Mouse (Mus musculus) colon, adult 2 months (tissue): ENCODE measurements around the gene Hcar2. TPM values are rescaled to one million over a fixed set of nuclear protein-coding genes. Genes with fewer than 3 reads are reported as not detected.

ENCODE experiments used
- polyA plus RNA-seq: library from polyadenylated mRNA; depleted of rRNA; stranded (reverse); fragments of >200 nt; gene quantifications from 2 replicates; pipeline ENCODE4 v1.2.3, GENCODE M21; 2012; rRNA removed

The Hcar2 gene
- polyA plus RNA-seq: 1.1 and 1.7 TPM in 2 replicates

DNA sequence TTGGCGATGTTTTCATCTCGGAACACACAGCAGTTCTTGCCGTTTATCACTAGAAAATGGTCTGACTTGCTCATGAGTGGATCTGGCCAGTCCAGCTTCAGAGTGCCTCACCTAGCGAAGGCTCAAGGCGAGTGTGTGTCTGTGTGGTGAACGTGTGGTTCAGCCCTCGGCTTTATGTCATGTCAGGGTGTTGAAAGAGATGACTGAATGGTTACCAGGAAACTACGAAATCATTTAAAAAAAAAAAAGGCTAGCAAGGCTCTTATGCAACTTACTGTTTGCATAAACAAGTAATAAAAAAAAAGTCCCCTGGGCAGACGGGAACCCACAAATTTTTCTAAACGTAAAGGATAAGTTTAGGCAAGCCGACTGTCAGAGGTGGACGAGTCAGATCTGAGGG, at the start of gene Hcar2:
Hcar2 (minus strand) TSS at position 135 of the 400 bp plus-strand sequence.

GRCm38 (mm10) chr5:123906976-123907630, 41.8 kb upstream of the Hcar2 start, which contains the start of gene Denr:
Denr (plus strand) TSS chr5:123907175.

GRCm38 (mm10) chr5:123879928-123880327, 14.6 kb upstream of the Hcar2 start, which contains the start of gene Hcar1:
Hcar1 (minus strand) TSS chr5:123880020.

Other genes with a start within 250 kb of the Hcar2 start
- gene Clip1, start 180.9 kb downstream of the Hcar2 start, polyA plus RNA-seq: 12.9 and 13.1 TPM in 2 replicates
- 24.9 and 25.6 TPM in 2 replicates for gene Zcchc8, start 144.4 kb downstream of the Hcar2 start, polyA plus RNA-seq
- gene Rsrc2, start 116.1 kb downstream of the Hcar2 start, polyA plus RNA-seq: 8.2 and 13.1 TPM in 2 replicates
- 1.2 and 2.1 TPM in 2 replicates for gene Kntc1, start 115.8 kb downstream of the Hcar2 start, polyA plus RNA-seq
- gene Hcar1, start 14.5 kb upstream of the Hcar2 start, polyA plus RNA-seq: 3.9 and 4.3 TPM in 2 replicates
- gene Denr, start 41.7 kb upstream of the Hcar2 start, polyA plus RNA-seq: 15.2 and 17.9 TPM in 2 replicates
- not detected in 2 replicates for gene Gm43518, start 61.9 kb upstream of the Hcar2 start, polyA plus RNA-seq
- 1.2 and 2.6 TPM in 2 replicates for gene Ccdc62, start 65.2 kb upstream of the Hcar2 start, polyA plus RNA-seq
- 30.6 and 33.3 TPM in 2 replicates for gene Hip1r, start 108.1 kb upstream of the Hcar2 start, polyA plus RNA-seq
- 61.6 and 76.4 TPM in 2 replicates for gene Vps37b, start 166.8 kb upstream of the Hcar2 start, polyA plus RNA-seq
- 12.0 and 13.3 TPM in 2 replicates for gene Abcb9, start 230.3 kb upstream of the Hcar2 start, polyA plus RNA-seq
- gene Ogfod2, start 246.8 kb upstream of the Hcar2 start, polyA plus RNA-seq: 84.8 and 95.9 TPM in 2 replicates